Mouse (Mus musculus): ENCODE data around the gene Vwa8. TPM values are rescaled to one million over a fixed set of nuclear protein-coding genes. Genes with fewer than 3 reads are reported as not detected.

Gene Vwa8
- polyA plus RNA-seq, 1 experiment from 2014 or later, result 14.5 TPM

GRCm38 (mm10) chr14:79202722-79203362 is 354.0 kb downstream of the Vwa8 start:
- Histone ChIP-seq H3K9ac (ENCODE audit: low read depth, low read length) (no peak overlapping the region), H3K9me3 (replicated peaks; ENCODE audit: control insufficient read depth, low read length) (no peaks in the 10 kb centered on the region), H3K4me1 (ENCODE audit: control insufficient read depth, insufficient read depth, low read length) (peaks cover 8% of the 10 kb centered on the region), H3K27ac (ENCODE audit: low read depth, low read length) (no peak overlapping the region), H3K27me3 (ENCODE audit: control insufficient read depth, insufficient read depth, low read length) (no peaks in the 10 kb centered on the region), H3K4me2 (no peak overlapping the region; the same call in 1 of the 2 replicates), H3K36me3 (ENCODE audit: control insufficient read depth, insufficient read depth, low read length) (no peaks in the 10 kb centered on the region), H3K4me3 (ENCODE audit: low read depth, low read length) (no peak overlapping the region)
- ATAC-seq (replicated peaks; ENCODE audit: insufficient number of reproducible peaks, low FRiP score, low TSS enrichment), result no peak
- WGBS (ENCODE audit: insufficient replicate concordance), result 50% methylated on average over 4 of the region's 4 CpGs

- no peak overlapping the region for H3K4me3 ChIP-seq (ENCODE audit: low read depth, low read length)
- no peaks in the 10 kb centered on the region for H3K9me3 ChIP-seq (replicated peaks; ENCODE audit: control insufficient read depth, low read length)
- H3K4me1 ChIP-seq (ENCODE audit: control insufficient read depth, insufficient read depth, low read length), result peaks cover 8% of the 10 kb centered on the region
- no peak; the same call in 1 of the 2 replicates for ATAC-seq (replicated peaks; ENCODE audit: insufficient number of reproducible peaks, low FRiP score, low TSS enrichment)
- H3K9ac ChIP-seq (ENCODE audit: low read depth, low read length), result no peak overlapping the region
- 46% methylated on average over 12 of the region's 12 CpGs for WGBS (ENCODE audit: insufficient replicate concordance)
- 0 out of 2 replicates have a peak overlapping the region, but pooled peaks have one; percentile 9 for H3K4me2 ChIP-seq
- H3K27me3 ChIP-seq (ENCODE audit: control insufficient read depth, insufficient read depth, low read length), result no peaks in the 10 kb centered on the region
- no peaks in the 10 kb centered on the region for H3K36me3 ChIP-seq (ENCODE audit: control insufficient read depth, insufficient read depth, low read length)
- H3K27ac ChIP-seq (ENCODE audit: low read depth, low read length), result no peak overlapping the region; the same call in 1 of the 2 replicates
Observed at GRCm38 (mm10) chr14:79203496-79204158, 354.8 kb downstream of the Vwa8 start.

- no peak overlapping the region for H3K4me3 ChIP-seq (ENCODE audit: low read depth, low read length)
- H3K27ac ChIP-seq (ENCODE audit: low read depth, low read length), result no peak overlapping the region
- 89% methylated on average over 7 of the region's 7 CpGs for WGBS (ENCODE audit: insufficient replicate concordance)
- no peaks in the 10 kb centered on the region for H3K9me3 ChIP-seq (replicated peaks; ENCODE audit: control insufficient read depth, low read length)
- no peak for ATAC-seq (replicated peaks; ENCODE audit: insufficient number of reproducible peaks, low FRiP score, low TSS enrichment)
- no peaks in the 10 kb centered on the region for H3K36me3 ChIP-seq (ENCODE audit: control insufficient read depth, insufficient read depth, low read length)
- no peak overlapping the region for H3K9ac ChIP-seq (ENCODE audit: low read depth, low read length)
- H3K27me3 ChIP-seq (ENCODE audit: control insufficient read depth, insufficient read depth, low read length), result no peaks in the 10 kb centered on the region
- H3K4me2 ChIP-seq, result no peak overlapping the region
- peaks cover 8% of the 10 kb centered on the region for H3K4me1 ChIP-seq (ENCODE audit: control insufficient read depth, insufficient read depth, low read length)
Observed at GRCm38 (mm10) chr14:79204866-79205265, 356.0 kb downstream of the Vwa8 start.

- H3K4me1 ChIP-seq (ENCODE audit: control insufficient read depth, insufficient read depth, low read length), result peaks cover 8% of the 10 kb centered on the region
- no peak overlapping the region for H3K4me2 ChIP-seq
- H3K9ac ChIP-seq (ENCODE audit: low read depth, low read length), result no peak overlapping the region
- ATAC-seq (replicated peaks; ENCODE audit: insufficient number of reproducible peaks, low FRiP score, low TSS enrichment), result no peak
- no peaks in the 10 kb centered on the region for H3K27me3 ChIP-seq (ENCODE audit: control insufficient read depth, insufficient read depth, low read length)
- no peaks in the 10 kb centered on the region for H3K36me3 ChIP-seq (ENCODE audit: control insufficient read depth, insufficient read depth, low read length)
- no peak overlapping the region for H3K4me3 ChIP-seq (ENCODE audit: low read depth, low read length)
- WGBS (ENCODE audit: insufficient replicate concordance), result 60% methylated on average over 11 of the region's 11 CpGs
- H3K9me3 ChIP-seq (replicated peaks; ENCODE audit: control insufficient read depth, low read length), result no peaks in the 10 kb centered on the region
- no peak overlapping the region for H3K27ac ChIP-seq (ENCODE audit: low read depth, low read length)
Observed at GRCm38 (mm10) chr14:79206210-79206609, 357.4 kb downstream of the Vwa8 start.

- H3K9me3 ChIP-seq (replicated peaks; ENCODE audit: control insufficient read depth, low read length), result no peaks in the 10 kb centered on the region
- H3K4me2 ChIP-seq, result no peak overlapping the region
- no peak overlapping the region for H3K27ac ChIP-seq (ENCODE audit: low read depth, low read length)
- H3K36me3 ChIP-seq (ENCODE audit: control insufficient read depth, insufficient read depth, low read length), result no peaks in the 10 kb centered on the region
- H3K4me1 ChIP-seq (ENCODE audit: control insufficient read depth, insufficient read depth, low read length), result peaks cover 1% of the 10 kb centered on the region; the same call in 1 of the 2 replicates
- no peaks in the 10 kb centered on the region for H3K27me3 ChIP-seq (ENCODE audit: control insufficient read depth, insufficient read depth, low read length)
- ATAC-seq (replicated peaks; ENCODE audit: insufficient number of reproducible peaks, low FRiP score, low TSS enrichment), result no peak
- H3K4me3 ChIP-seq (ENCODE audit: low read depth, low read length), result no peak overlapping the region
- H3K9ac ChIP-seq (ENCODE audit: low read depth, low read length), result no peak overlapping the region
Observed at GRCm38 (mm10) chr14:79208468-79208867, 359.6 kb downstream of the Vwa8 start.

- no peak overlapping the region for H3K27ac ChIP-seq (ENCODE audit: low read depth, low read length)
- ATAC-seq (replicated peaks; ENCODE audit: insufficient number of reproducible peaks, low FRiP score, low TSS enrichment), result no peak
- H3K36me3 ChIP-seq (ENCODE audit: control insufficient read depth, insufficient read depth, low read length), result no peaks in the 10 kb centered on the region
- H3K9ac ChIP-seq (ENCODE audit: low read depth, low read length), result no peak overlapping the region
- H3K4me2 ChIP-seq, result no peak overlapping the region
- no peaks in the 10 kb centered on the region for H3K27me3 ChIP-seq (ENCODE audit: control insufficient read depth, insufficient read depth, low read length)
- H3K4me1 ChIP-seq (ENCODE audit: control insufficient read depth, insufficient read depth, low read length), result no peaks in the 10 kb centered on the region; the same call in none of the 2 replicates
- H3K9me3 ChIP-seq (replicated peaks; ENCODE audit: control insufficient read depth, low read length), result no peaks in the 10 kb centered on the region
- H3K4me3 ChIP-seq (ENCODE audit: low read depth, low read length), result no peak overlapping the region
- 78% methylated on average over 3 of the region's 3 CpGs for WGBS (ENCODE audit: insufficient replicate concordance)
Observed at GRCm38 (mm10) chr14:79209813-79210212, 361.0 kb downstream of the Vwa8 start.

- H3K36me3 ChIP-seq (ENCODE audit: control insufficient read depth, insufficient read depth, low read length), result no peaks in the 10 kb centered on the region
- H3K4me3 ChIP-seq (ENCODE audit: low read depth, low read length), result no peak overlapping the region
- H3K4me1 ChIP-seq (ENCODE audit: control insufficient read depth, insufficient read depth, low read length), result no peaks in the 10 kb centered on the region; the same call in none of the 2 replicates
- ATAC-seq (replicated peaks; ENCODE audit: insufficient number of reproducible peaks, low FRiP score, low TSS enrichment), result no peak
- H3K9ac ChIP-seq (ENCODE audit: low read depth, low read length), result no peak overlapping the region
- no peak overlapping the region for H3K27ac ChIP-seq (ENCODE audit: low read depth, low read length)
- no peak overlapping the region for H3K4me2 ChIP-seq
- no peaks in the 10 kb centered on the region for H3K9me3 ChIP-seq (replicated peaks; ENCODE audit: control insufficient read depth, low read length)
- no peaks in the 10 kb centered on the region for H3K27me3 ChIP-seq (ENCODE audit: control insufficient read depth, insufficient read depth, low read length)
- 61% methylated on average over 11 of the region's 11 CpGs for WGBS (ENCODE audit: insufficient replicate concordance)
Observed at GRCm38 (mm10) chr14:79212380-79212991, 363.6 kb downstream of the Vwa8 start.

- H3K27me3 ChIP-seq (ENCODE audit: control insufficient read depth, insufficient read depth, low read length), result no peaks in the 10 kb centered on the region
- H3K36me3 ChIP-seq (ENCODE audit: control insufficient read depth, insufficient read depth, low read length), result no peaks in the 10 kb centered on the region
- no peak overlapping the region for H3K4me2 ChIP-seq
- no peaks in the 10 kb centered on the region; the same call in none of the 2 replicates for H3K4me1 ChIP-seq (ENCODE audit: control insufficient read depth, insufficient read depth, low read length)
- no peak for ATAC-seq (replicated peaks; ENCODE audit: insufficient number of reproducible peaks, low FRiP score, low TSS enrichment)
- H3K4me3 ChIP-seq (ENCODE audit: low read depth, low read length), result no peak overlapping the region
- H3K9ac ChIP-seq (ENCODE audit: low read depth, low read length), result no peak overlapping the region
- no peaks in the 10 kb centered on the region for H3K9me3 ChIP-seq (replicated peaks; ENCODE audit: control insufficient read depth, low read length)
- no peak overlapping the region for H3K27ac ChIP-seq (ENCODE audit: low read depth, low read length)
- 86% methylated on average over 6 of the region's 6 CpGs for WGBS (ENCODE audit: insufficient replicate concordance)
Observed at GRCm38 (mm10) chr14:79214129-79214528, 365.3 kb downstream of the Vwa8 start.
